Mouse (Mus musculus): Measurements from ENCODE around the gene Hcrtr1.

GRCm38 (mm10) chr4:130164121-130164520 is 25.0 kb upstream of the Hcrtr1 start:
- TF ChIP-seq GATA1 (IDR thresholded peaks at IDR 0.05; ENCODE audit: borderline replicate concordance, low read length) (no peak), FLI1 (IDR thresholded peaks at IDR 0.05; ENCODE audit: low read length) (no peak)
